Mouse (Mus musculus): ENCODE measurements around the gene Tecpr2. TPM values are rescaled to one million over a fixed set of nuclear protein-coding genes. Genes with fewer than 3 reads are reported as not detected.

Tecpr2 gene
- polyA plus RNA-seq, 1 experiment from 2014 or later: 3.9 TPM

GRCm38 (mm10) chr12:110882291-110882690, 6.8 kb upstream of the Tecpr2 start:
- no peak overlapping the region for H3K4me3 ChIP-seq
- no peaks in the 10 kb centered on the region for H3K9me3 ChIP-seq
- H3K36me3 ChIP-seq: peaks cover 58% of the 10 kb centered on the region
- 88% methylated on average over 7 of the region's 7 CpGs for WGBS
- no peak overlapping the region for H3K27ac ChIP-seq
- H3K4me1 ChIP-seq: no peaks in the 10 kb centered on the region
- H3K27me3 ChIP-seq (ENCODE audit: insufficient read depth, poor library complexity, severe bottlenecking): no peaks in the 10 kb centered on the region
- no peak for DNase-seq (ENCODE audit: low spot score)

- no peak overlapping the region for H3K4me3 ChIP-seq
- H3K4me1 ChIP-seq: peaks cover 19% of the 10 kb centered on the region
- no peaks in the 10 kb centered on the region for H3K27me3 ChIP-seq (ENCODE audit: insufficient read depth, poor library complexity, severe bottlenecking)
- H3K36me3 ChIP-seq: peaks cover 33% of the 10 kb centered on the region
- 94% methylated on average over 2 of the region's 2 CpGs for WGBS
- no peak overlapping the region for H3K27ac ChIP-seq
- no peak for DNase-seq (ENCODE audit: low spot score)
- no peaks in the 10 kb centered on the region for H3K9me3 ChIP-seq
Observed at GRCm38 (mm10) chr12:110885251-110885650, 3.8 kb upstream of the Tecpr2 start.

DNA sequence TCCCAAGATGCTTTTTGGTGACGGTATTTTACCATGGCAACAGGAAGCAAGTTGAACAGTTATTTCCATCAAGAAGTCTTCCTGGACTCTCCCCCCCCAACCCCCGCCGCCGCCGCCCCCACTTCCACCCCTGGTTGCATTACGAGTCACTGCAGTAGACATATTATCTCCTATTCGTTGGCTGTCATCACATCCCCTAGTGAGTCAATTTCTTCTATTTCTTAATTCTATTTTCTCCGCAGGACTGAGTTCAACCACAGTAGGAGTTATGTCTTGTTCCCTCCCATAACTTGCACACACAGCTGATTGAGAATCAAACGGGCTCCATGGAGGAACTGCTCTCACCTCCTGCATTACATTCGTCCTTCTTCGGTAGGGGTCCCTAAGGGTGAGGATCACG, 958 bp upstream of the Tecpr2 start:
- WGBS: 35% methylated on average over 12 of the region's 12 CpGs
- peak overlapping the region; percentile 95 for H3K27ac ChIP-seq
- H3K4me3 ChIP-seq: peak overlapping the region; percentile 92

GRCm38 (mm10) chr12:110888606-110889005, 458 bp upstream of the Tecpr2 start:
- Histone ChIP-seq H3K27me3 (ENCODE audit: insufficient read depth, poor library complexity, severe bottlenecking) (no peaks in the 10 kb centered on the region), H3K9me3 (no peaks in the 10 kb centered on the region), H3K4me1 (peaks cover 19% of the 10 kb centered on the region), H3K36me3 (peaks cover 7% of the 10 kb centered on the region), H3K4me3 (peak overlapping the region; percentile 92), H3K27ac (peak overlapping the region; percentile 95)
- under 1% methylated on average over 25 of the region's 25 CpGs for WGBS
- DNase-seq (ENCODE audit: low spot score): no peak

More for the DNA sequence above, 958 bp upstream of the Tecpr2 start:
- Histone ChIP-seq H3K36me3 (peaks cover 12% of the 10 kb centered on the region), H3K4me1 (peaks cover 19% of the 10 kb centered on the region), H3K9me3 (no peaks in the 10 kb centered on the region), H3K27me3 (ENCODE audit: insufficient read depth, poor library complexity, severe bottlenecking) (no peaks in the 10 kb centered on the region)
- DNase-seq (ENCODE audit: low spot score): no peak

GRCm38 (mm10) chr12:110891887-110892286, 2.8 kb downstream of the Tecpr2 start:
- 85% methylated on average over 1 of the region's 1 CpGs for WGBS
- H3K9me3 ChIP-seq: no peaks in the 10 kb centered on the region
- H3K4me3 ChIP-seq: no peak overlapping the region
- no peak for DNase-seq (ENCODE audit: low spot score)
- H3K4me1 ChIP-seq: peaks cover 23% of the 10 kb centered on the region
- H3K27ac ChIP-seq: no peak overlapping the region
- H3K27me3 ChIP-seq (ENCODE audit: insufficient read depth, poor library complexity, severe bottlenecking): no peaks in the 10 kb centered on the region
- no peaks in the 10 kb centered on the region for H3K36me3 ChIP-seq

GRCm38 (mm10) chr12:110902106-110902505, 13.0 kb downstream of the Tecpr2 start:
- Histone ChIP-seq H3K36me3 (peaks cover 6% of the 10 kb centered on the region; the same call in 1 of the 2 replicates), H3K4me1 (no peaks in the 10 kb centered on the region), H3K27me3 (ENCODE audit: insufficient read depth, poor library complexity, severe bottlenecking) (no peaks in the 10 kb centered on the region), H3K4me3 (no peak overlapping the region), H3K27ac (no peak overlapping the region), H3K9me3 (no peaks in the 10 kb centered on the region)
- 84% methylated on average over 4 of the region's 4 CpGs for WGBS
- DNase-seq (ENCODE audit: low spot score): no peak

DNA sequence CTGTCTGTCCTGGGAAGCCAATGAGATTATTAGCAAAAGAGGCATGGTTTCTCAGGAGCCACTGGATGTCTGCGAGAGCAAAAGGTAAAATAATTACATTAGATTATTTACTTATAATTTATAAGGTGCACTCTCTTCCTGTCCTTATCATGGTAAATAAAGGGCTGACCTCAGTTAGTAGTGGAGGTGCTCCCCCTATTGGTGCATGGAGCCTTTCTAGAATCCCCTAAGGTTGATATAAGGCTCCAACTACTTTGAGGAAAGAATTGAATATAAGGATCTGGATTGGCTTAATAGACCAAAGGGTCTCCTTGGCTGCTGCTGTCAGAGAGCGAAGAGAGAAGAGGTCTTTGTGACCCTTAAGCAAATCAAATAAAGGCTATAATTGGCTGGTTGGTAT, 14.5 kb downstream of the Tecpr2 start:
- 84% methylated on average over 2 of the region's 2 CpGs for WGBS
- no peak overlapping the region for H3K4me3 ChIP-seq
- H3K27ac ChIP-seq: no peak overlapping the region
- H3K9me3 ChIP-seq: no peaks in the 10 kb centered on the region
- H3K4me1 ChIP-seq: 0 out of 2 replicates have a peak, but pooled peaks cover 4% of the 10 kb centered on the region
- no peak for DNase-seq (ENCODE audit: low spot score)
- no peaks in the 10 kb centered on the region for H3K27me3 ChIP-seq (ENCODE audit: insufficient read depth, poor library complexity, severe bottlenecking)
- peaks cover 11% of the 10 kb centered on the region; the same call in 1 of the 2 replicates for H3K36me3 ChIP-seq

GRCm38 (mm10) chr12:110907845-110908244, 18.8 kb downstream of the Tecpr2 start:
- no peak overlapping the region for H3K4me3 ChIP-seq
- no peak overlapping the region for H3K27ac ChIP-seq
- H3K27me3 ChIP-seq (ENCODE audit: insufficient read depth, poor library complexity, severe bottlenecking): no peaks in the 10 kb centered on the region
- 0 out of 2 replicates have a peak, but pooled peaks cover 4% of the 10 kb centered on the region for H3K4me1 ChIP-seq
- peaks cover 11% of the 10 kb centered on the region; the same call in 1 of the 2 replicates for H3K36me3 ChIP-seq
- no peak for DNase-seq (ENCODE audit: low spot score)
- H3K9me3 ChIP-seq: no peaks in the 10 kb centered on the region
- WGBS: 71% methylated on average over 3 of the region's 3 CpGs

GRCm38 (mm10) chr12:110909962-110910361, 20.9 kb downstream of the Tecpr2 start:
- H3K27me3 ChIP-seq (ENCODE audit: insufficient read depth, poor library complexity, severe bottlenecking): no peaks in the 10 kb centered on the region

GRCm38 (mm10) chr12:110915761-110916160, 26.7 kb downstream of the Tecpr2 start:
- WGBS: 84% methylated on average over 9 of the region's 9 CpGs
- peaks cover 34% of the 10 kb centered on the region for H3K36me3 ChIP-seq

More at GRCm38 (mm10) chr12:110909962-110910361, 20.9 kb downstream of the Tecpr2 start:
- no peak overlapping the region for H3K27ac ChIP-seq
- H3K9me3 ChIP-seq: no peaks in the 10 kb centered on the region
- H3K4me1 ChIP-seq: 0 out of 2 replicates have a peak, but pooled peaks cover 4% of the 10 kb centered on the region
- 96% methylated on average over 2 of the region's 2 CpGs for WGBS
- H3K4me3 ChIP-seq: no peak overlapping the region
- DNase-seq (ENCODE audit: low spot score): no peak
- peaks cover 8% of the 10 kb centered on the region; the same call in 1 of the 2 replicates for H3K36me3 ChIP-seq

GRCm38 (mm10) chr12:110920254-110920653, 31.2 kb downstream of the Tecpr2 start:
- Histone ChIP-seq H3K27ac (no peak overlapping the region), H3K36me3 (peaks cover 34% of the 10 kb centered on the region), H3K27me3 (ENCODE audit: insufficient read depth, poor library complexity, severe bottlenecking) (no peaks in the 10 kb centered on the region), H3K4me3 (no peak overlapping the region), H3K9me3 (no peaks in the 10 kb centered on the region), H3K4me1 (no peaks in the 10 kb centered on the region)
- 83% methylated on average over 4 of the region's 4 CpGs for WGBS
- DNase-seq (ENCODE audit: low spot score): no peak

More at GRCm38 (mm10) chr12:110915761-110916160, 26.7 kb downstream of the Tecpr2 start:
- H3K9me3 ChIP-seq: no peaks in the 10 kb centered on the region
- no peak overlapping the region for H3K27ac ChIP-seq
- H3K27me3 ChIP-seq (ENCODE audit: insufficient read depth, poor library complexity, severe bottlenecking): no peaks in the 10 kb centered on the region
- no peaks in the 10 kb centered on the region for H3K4me1 ChIP-seq
- H3K4me3 ChIP-seq: no peak overlapping the region
- DNase-seq (ENCODE audit: low spot score): no peak

- Histone ChIP-seq H3K36me3 (peaks cover 29% of the 10 kb centered on the region), H3K4me3 (no peak overlapping the region), H3K27ac (no peak overlapping the region), H3K4me1 (no peaks in the 10 kb centered on the region), H3K27me3 (ENCODE audit: insufficient read depth, poor library complexity, severe bottlenecking) (no peaks in the 10 kb centered on the region), H3K9me3 (no peaks in the 10 kb centered on the region)
- DNase-seq (ENCODE audit: low spot score): no peak
- 81% methylated on average over 5 of the region's 5 CpGs for WGBS
Observed at GRCm38 (mm10) chr12:110921572-110921971, 32.5 kb downstream of the Tecpr2 start.

- no peak for DNase-seq (ENCODE audit: low spot score)
- H3K4me3 ChIP-seq: no peak overlapping the region
- no peaks in the 10 kb centered on the region for H3K9me3 ChIP-seq
- 71% methylated on average over 5 of the region's 5 CpGs for whole genome bisulfite sequencing
- H3K4me1 ChIP-seq: 0 out of 2 replicates have a peak, but pooled peaks cover 4% of the 10 kb centered on the region
- H3K27me3 ChIP-seq (ENCODE audit: insufficient read depth, poor library complexity, severe bottlenecking): no peaks in the 10 kb centered on the region
- peaks cover 36% of the 10 kb centered on the region for H3K36me3 ChIP-seq
- no peak overlapping the region for H3K27ac ChIP-seq
Observed at GRCm38 (mm10) chr12:110932820-110933219, 43.8 kb downstream of the Tecpr2 start.

Data from heart, embryonic 10.5 days (tissue).